Mouse (Mus musculus) intestine, postnatal 0 days (tissue): ENCODE measurements around the gene Dtx4. TPM values are rescaled to one million over a fixed set of nuclear protein-coding genes. Genes with fewer than 3 reads are reported as not detected.

Source experiments
- ATAC-seq: fragments of 200-750 bp; cut with Nextera tagmentation; 2 replicates; pipeline ENCODE4 v1.8.0; 2017; ENCODE audit warnings: mild to moderate bottlenecking, moderate TSS enrichment, moderate library complexity
- H3K27ac ChIP-seq: fragments of 300-500 bp; sonication (generic); 2 replicates; pipeline ENCODE4 v1.5.1; 2014; ENCODE audit warnings: mild to moderate bottlenecking, low read depth, low read length, moderate library complexity
- H3K27me3 ChIP-seq: fragments of 300-500 bp; sonication (generic); replicated peaks from 2 replicates; pipeline ENCODE4 v1.6.1; 2014; ENCODE audit warnings: low read length, mixed read lengths; ENCODE audit not compliant: control insufficient read depth, insufficient read depth
- H3K36me3 ChIP-seq: fragments of 300-500 bp; sonication (generic); 2 replicates; pipeline ENCODE4 v1.6.1; 2014; ENCODE audit warnings: mild to moderate bottlenecking, moderate library complexity; ENCODE audit not compliant: control insufficient read depth, insufficient read depth
- H3K4me1 ChIP-seq: fragments of 300-500 bp; sonication (generic); replicated peaks from 2 replicates; pipeline ENCODE4 v1.6.1; 2014; ENCODE audit warnings: antibody characterized with exemption, low read length, mixed read lengths; ENCODE audit not compliant: control insufficient read depth, insufficient read depth
- H3K4me2 ChIP-seq: fragments of 300-500 bp; sonication (generic); replicated peaks from 2 replicates; pipeline ENCODE4 v1.6.1; 2014; ENCODE audit warnings: low read depth, mild to moderate bottlenecking, moderate library complexity
- H3K4me3 ChIP-seq: fragments of 300-500 bp; sonication (generic); 2 replicates; pipeline ENCODE4 v1.5.1; 2014; ENCODE audit warnings: low read depth, low read length
- H3K9ac ChIP-seq: fragments of 300-500 bp; sonication (generic); 2 replicates; pipeline ENCODE4 v1.6.1; 2014; ENCODE audit warnings: mild to moderate bottlenecking, low read depth, low read length
- H3K9me3 ChIP-seq: fragments of 300-500 bp; sonication (generic); 2 replicates; pipeline ENCODE4 v1.6.1; 2016; ENCODE audit warnings: mixed run types; ENCODE audit not compliant: control insufficient read depth
- CTCF ChIP-seq: sonication (generic); IDR thresholded peaks from 2 replicates; pipeline ENCODE4 v1.5.1; 2016; ENCODE audit warnings: low read depth, mild to moderate bottlenecking, control low read depth, antibody characterized with exemption, moderate library complexity
- WGBS: fragments of 180-500 bp; shearing (Covaris S2); extraction: QIAGEN DNeasy Blood & Tissue Kit; methylation state at CpG from one replicate; pipeline ENCODE4 v1.1.7; 2014; 5-methylcytosine and 5-hydroxymethylcytosine counted together
- polyA plus RNA-seq: library from polyadenylated mRNA; unstranded; fragments of >200 nt; fragmentation: Nextera tagmentation; extraction: Ambion mirVana; gene quantifications from 2 replicates; pipeline ENCODE4 v1.2.1, GENCODE M21; 2015

Gene Dtx4
- polyA plus RNA-seq, 1 experiment from 2014 or later = 4.9 TPM

GRCm38 (mm10) chr19:12485631-12486030, 15.6 kb downstream of the Dtx4 start:
- WGBS = 64% methylated on average over 3 of the region's 3 CpGs
- no peak for ATAC-seq
- H3K4me2 ChIP-seq = no peak overlapping the region
- H3K27me3 ChIP-seq = no peaks in the 10 kb centered on the region
- no peak overlapping the region for H3K4me3 ChIP-seq
- no peak overlapping the region for H3K27ac ChIP-seq
- peaks cover 20% of the 10 kb centered on the region; the same call in 1 of the 2 replicates for H3K4me1 ChIP-seq
- peaks cover 39% of the 10 kb centered on the region; the same call in 1 of the 2 replicates for H3K36me3 ChIP-seq
- no peak for TF ChIP-seq CTCF
- H3K9me3 ChIP-seq = no peaks in the 10 kb centered on the region
- no peak overlapping the region for H3K9ac ChIP-seq

- Histone ChIP-seq H3K27ac (no peak overlapping the region), H3K4me3 (no peak overlapping the region), H3K9me3 (no peaks in the 10 kb centered on the region), H3K27me3 (no peaks in the 10 kb centered on the region), H3K4me2 (no peak overlapping the region), H3K9ac (no peak overlapping the region), H3K36me3 (peaks cover 36% of the 10 kb centered on the region; the same call in 1 of the 2 replicates), H3K4me1 (peaks cover 20% of the 10 kb centered on the region; the same call in 1 of the 2 replicates)
- TF ChIP-seq CTCF = no peak
- WGBS = 77% methylated on average over 13 of the region's 13 CpGs
- ATAC-seq = no peak
Measured at GRCm38 (mm10) chr19:12485223-12485622, 16.0 kb downstream of the Dtx4 start.

- Histone ChIP-seq H3K36me3 (peaks cover 36% of the 10 kb centered on the region), H3K27ac (0 out of 2 replicates have a peak overlapping the region, but pooled peaks have one; percentile 36), H3K4me1 (peaks cover 14% of the 10 kb centered on the region; the same call in 1 of the 2 replicates), H3K9ac (no peak overlapping the region), H3K4me3 (no peak overlapping the region), H3K4me2 (no peak overlapping the region), H3K27me3 (no peaks in the 10 kb centered on the region), H3K9me3 (no peaks in the 10 kb centered on the region)
- WGBS = 80% methylated on average over 4 of the region's 4 CpGs
- ATAC-seq = no peak
- TF ChIP-seq CTCF = no peak
Measured at GRCm38 (mm10) chr19:12484210-12484609, 17.0 kb downstream of the Dtx4 start.

- no peak overlapping the region for H3K4me3 ChIP-seq
- peaks cover 41% of the 10 kb centered on the region for H3K36me3 ChIP-seq
- 63% methylated on average over 4 of the region's 4 CpGs for WGBS
- TF ChIP-seq CTCF = no peak
- H3K27ac ChIP-seq = 0 out of 2 replicates have a peak overlapping the region, but pooled peaks have one; percentile 36
- H3K4me1 ChIP-seq = peaks cover 14% of the 10 kb centered on the region; the same call in 1 of the 2 replicates
- H3K9ac ChIP-seq = no peak overlapping the region
- H3K4me2 ChIP-seq = no peak overlapping the region
- H3K27me3 ChIP-seq = no peaks in the 10 kb centered on the region
- ATAC-seq = no peak
- no peaks in the 10 kb centered on the region for H3K9me3 ChIP-seq
Measured at GRCm38 (mm10) chr19:12483782-12484181, 17.5 kb downstream of the Dtx4 start.

- Histone ChIP-seq H3K27ac (no peak overlapping the region), H3K27me3 (no peaks in the 10 kb centered on the region), H3K4me2 (no peak overlapping the region), H3K9ac (no peak overlapping the region), H3K36me3 (peaks cover 44% of the 10 kb centered on the region), H3K9me3 (no peaks in the 10 kb centered on the region), H3K4me3 (no peak overlapping the region), H3K4me1 (0 out of 2 replicates have a peak, but pooled peaks cover 7% of the 10 kb centered on the region)
- TF ChIP-seq CTCF = no peak
- WGBS = 86% methylated on average over 6 of the region's 6 CpGs
- no peak for ATAC-seq
Measured at GRCm38 (mm10) chr19:12478369-12478768, 22.9 kb downstream of the Dtx4 start.

- Histone ChIP-seq H3K4me1 (0 out of 2 replicates have a peak, but pooled peaks cover 7% of the 10 kb centered on the region), H3K36me3 (peaks cover 36% of the 10 kb centered on the region), H3K9ac (no peak overlapping the region), H3K9me3 (no peaks in the 10 kb centered on the region), H3K27me3 (no peaks in the 10 kb centered on the region), H3K27ac (peak overlapping the region; percentile 50), H3K4me2 (peak overlapping the region; percentile 30; the same call in 1 of the 2 replicates), H3K4me3 (no peak overlapping the region)
- peak; percentile 29; the same call in 1 of the 2 replicates for ATAC-seq
- TF ChIP-seq CTCF = no peak
- 8% methylated on average over 5 of the region's 5 CpGs for WGBS
Measured at GRCm38 (mm10) chr19:12476721-12477270, 24.5 kb downstream of the Dtx4 start.
